14 mouse cellular contexts compared by ENCODE assay signal in genomic region chr2:19664555-19665475, GRCm38 (mm10). TPM values are rescaled to one million over a fixed set of nuclear protein-coding genes. Genes with fewer than 3 reads are reported as not detected.
A peak's percentile ranks its signal among the peaks of the same experiment; 100 is the strongest.
DNase-seq lines count a peak whose midpoint lies in the region; ATAC-seq and TF ChIP-seq lines count a peak whose summit lies in the region.
"Had no signal": no experiment of that assay in that cellular context is flagged by ENCODE, and none has a peak within 500 bp of the region (broad histone marks: within the 10 kb centered on the region; RNA-seq: fewer than 3 reads in every experiment).

No protein-coding gene starts in this region.

- H3K9me3 ChIP-seq in heart, embryonic 10.5 days: no peaks in the 10 kb centered on the region
- no peaks in the 10 kb centered on the region for H3K9me3 ChIP-seq in lung, embryonic 15.5 days
- H3K9me3 ChIP-seq: embryonic facial prominence, embryonic 10.5 days; hindbrain, embryonic 13.5 days; midbrain, embryonic 15.5 days had no signal

- H3K27me3 ChIP-seq in heart, embryonic 10.5 days (ENCODE audit: insufficient read depth, poor library complexity, severe bottlenecking): no peaks in the 10 kb centered on the region
- H3K27me3 ChIP-seq in heart, adult 2 months (ENCODE audit: control insufficient read depth, insufficient read depth, low read length): no peaks in the 10 kb centered on the region
- no peaks in the 10 kb centered on the region for H3K27me3 ChIP-seq in lung, embryonic 15.5 days
- no peaks in the 10 kb centered on the region for H3K27me3 ChIP-seq in myocyte (ENCODE audit: control insufficient read depth, insufficient read depth, insufficient read length)
- H3K27me3 ChIP-seq: hindbrain, embryonic 13.5 days had no signal

- no peak overlapping the region for H3K4me3 ChIP-seq in heart, embryonic 10.5 days
- H3K4me3 ChIP-seq in heart, adult 2 months: no peak overlapping the region
- H3K4me3 ChIP-seq in lung, embryonic 15.5 days: no peak overlapping the region
- H3K4me3 ChIP-seq in myocyte: no peak overlapping the region
- H3K4me3 ChIP-seq: embryonic facial prominence, embryonic 10.5 days; hindbrain, embryonic 13.5 days; midbrain, embryonic 15.5 days had no signal

- no peak overlapping the region for H3K9ac ChIP-seq in heart, adult 2 months (ENCODE audit: low read depth, low read length)
- no peak overlapping the region for H3K9ac ChIP-seq in lung, embryonic 15.5 days
- H3K9ac ChIP-seq: hindbrain, embryonic 13.5 days; liver, embryonic 14.5 days; midbrain, embryonic 15.5 days had no signal

- WGBS in heart, embryonic 10.5 days: 50% methylated on average over 7 of the region's 7 CpGs
- 70% methylated on average over 7 of the region's 7 CpGs for whole genome bisulfite sequencing in heart, adult 2 months
- WGBS in lung, embryonic 15.5 days: 16% methylated on average over 7 of the region's 7 CpGs

- no peak for TF ChIP-seq POLR2A in heart, adult 2 months (IDR thresholded peaks at IDR 0.05; ENCODE audit: insufficient read depth, low read depth, low read length)
- no peak for TF ChIP-seq POLR2A in brain, embryonic 14.5 days (IDR thresholded peaks at IDR 0.05; ENCODE audit: borderline replicate concordance, extremely low read depth, insufficient read depth, insufficient read length, poor library complexity, severe bottlenecking)
- TF ChIP-seq POLR2A in myocyte (IDR thresholded peaks at IDR 0.05; ENCODE audit: insufficient read length, low read depth): no peak

- no peak for DNase-seq in heart, embryonic 10.5 days (ENCODE audit: low spot score)
- no peak for DNase-seq in heart, adult 2 months
- DNase-seq in lung, postnatal 36 days: no peak
- DNase-seq in brain, embryonic 14.5 days (ENCODE audit: low read depth): peak; percentile 24
- no peak for DNase-seq in spleen, postnatal 14 days (ENCODE audit: low spot score in 2 of 2)
- DNase-seq: cerebellum, adult 9-10 months; gastrocnemius, postnatal 10 days; right cerebral cortex, postnatal 25 days had no signal

- H3ac ChIP-seq in myocyte (ENCODE audit: control insufficient read depth, insufficient read length): no peak overlapping the region

- TF ChIP-seq EP300 in heart, adult 2 months (IDR thresholded peaks at IDR 0.05; ENCODE audit: insufficient read depth, low read depth, low read length): no peak

- H3K27ac ChIP-seq in heart, embryonic 10.5 days: peak overlapping the region; percentile 17; the same call in 1 of the 2 replicates
- H3K27ac ChIP-seq in heart, adult 2 months: no peak overlapping the region
- H3K27ac ChIP-seq in lung, embryonic 15.5 days: peak overlapping the region; percentile 80
- H3K27ac ChIP-seq: embryonic facial prominence, embryonic 10.5 days; hindbrain, embryonic 13.5 days; liver, embryonic 14.5 days; midbrain, embryonic 15.5 days had no signal

- TF ChIP-seq CTCF in heart, adult 2 months (IDR thresholded peaks at IDR 0.05): no peak
- TF ChIP-seq CTCF in brain, embryonic 14.5 days (IDR thresholded peaks at IDR 0.05; ENCODE audit: borderline replicate concordance, extremely low read depth, insufficient read depth, insufficient read length): no peak

- H3K4me2 ChIP-seq in lung, embryonic 15.5 days: peak overlapping the region; percentile 16; the same call in 1 of the 2 replicates
- H3K4me2 ChIP-seq in myocyte (ENCODE audit: low read depth): peak overlapping the region; percentile 3
- H3K4me2 ChIP-seq: hindbrain, embryonic 13.5 days; midbrain, embryonic 15.5 days had no signal

- no peaks in the 10 kb centered on the region for H3K79me2 ChIP-seq in heart, adult 2 months (replicated peaks; ENCODE audit: control insufficient read depth, insufficient read depth, low read length)
- peaks cover 6% of the 10 kb centered on the region for H3K79me2 ChIP-seq in myocyte (ENCODE audit: control insufficient read depth, insufficient read depth)

- peak; percentile 90 for ATAC-seq in lung, embryonic 15.5 days (ENCODE audit: borderline replicate concordance, extremely low read depth, low FRiP score, low TSS enrichment)
- ATAC-seq: midbrain, embryonic 15.5 days had no signal

- peaks cover 26% of the 10 kb centered on the region for H3K4me1 ChIP-seq in heart, embryonic 10.5 days
- H3K4me1 ChIP-seq in heart, adult 2 months (ENCODE audit: control insufficient read depth, insufficient read depth, low read length): peaks cover 8% of the 10 kb centered on the region
- H3K4me1 ChIP-seq in lung, embryonic 15.5 days: peaks cover 38% of the 10 kb centered on the region
- H3K4me1 ChIP-seq: midbrain, embryonic 15.5 days had no signal

- no peaks in the 10 kb centered on the region for H3K36me3 ChIP-seq in heart, embryonic 10.5 days
- peaks cover 19% of the 10 kb centered on the region for H3K36me3 ChIP-seq in heart, adult 2 months (ENCODE audit: control insufficient read depth, insufficient read depth, low read length)
- no peaks in the 10 kb centered on the region for H3K36me3 ChIP-seq in lung, embryonic 15.5 days
- no peaks in the 10 kb centered on the region for H3K36me3 ChIP-seq in myocyte (ENCODE audit: control insufficient read depth, insufficient read depth)
- H3K36me3 ChIP-seq: embryonic facial prominence, embryonic 10.5 days; hindbrain, embryonic 13.5 days; midbrain, embryonic 15.5 days had no signal

- intact Hi-C loops in heart, adult 2 months (cut with DNase I): loop anchor here (5.0 kb wide), 2 partner anchors 37 to 62 kb away; no protein-coding TSS in a partner anchor

TF ChIP-seq in myocyte, 11 proteins besides CTCF, POLR2A, EP300 and RAD21:
- TF ChIP-seq MYOD1 (IDR thresholded peaks at IDR 0.05; ENCODE audit: control insufficient read depth in 1 of 3, insufficient read length in 2 of 3, low read depth in 2 of 3) (no peak), MYOG (IDR thresholded peaks at IDR 0.05; ENCODE audit: control insufficient read depth in 1 of 3, insufficient read depth in 1 of 3, insufficient read length in 2 of 3, low read depth in 2 of 3) (no peak), MAX (IDR thresholded peaks at IDR 0.05; ENCODE audit: low read depth) (no peak), SRF (IDR thresholded peaks at IDR 0.05; ENCODE audit: control insufficient read depth, insufficient read length, low read depth) (no peak)
TF ChIP-seq in myocyte: peak in this region for 0.

RNA-seq across cellular contexts. Expression of gene Otud1, which starts 7.3 kb away (rescaled TPM):
- 3.1 and 4.1 TPM in 2 replicates for polyA plus RNA-seq in heart, embryonic 10.5 days (2016; fragmentation: Nextera tagmentation; extraction: Ambion mirVana)
- total RNA-seq in heart, adult 2 months (2021): 10 to 100 TPM; 22.6 to 27.6 TPM
- polyA plus RNA-seq in heart, adult 2 months (2012; rRNA removed): 5.0 and 5.7 TPM in 2 replicates
- 6.1 and 6.2 TPM in 2 replicates for polyA plus RNA-seq in lung, embryonic 15.5 days (2015; fragmentation: Nextera tagmentation; extraction: Ambion mirVana)
- polyA plus RNA-seq in brain, embryonic 14.5 days (2012; rRNA removed): 2.2 and 2.5 TPM in 2 replicates
- polyA plus RNA-seq in myocyte (2012; fragmentation: generic; extraction: Trizol): 3.5 TPM
